Mouse (Mus musculus): ENCODE data around the gene Aga. TPM values are rescaled to one million over a fixed set of nuclear protein-coding genes. Genes with fewer than 3 reads are reported as not detected.

Gene Aga
- 3.1 and 4.2 TPM in 2 replicates for polyA plus RNA-seq (2012)

GRCm38 (mm10) chr8:53511551-53512127, at the start of gene Aga:
Gene Aga, plus strand, starts transcription at chr8:53511727.

Other genes with a start within 250 kb of the Aga start
- gene Neil3, start 127.3 kb downstream of the Aga start, polyA plus RNA-seq (2012), result 3.4 and 3.5 TPM in 2 replicates